Mouse (Mus musculus) lung, postnatal 0 days (tissue): ENCODE data around the gene Parvb.

Source experiments
- CTCF ChIP-seq: IDR thresholded peaks from 2 replicates; pipeline ENCODE4 v1.5.1; 2016; ENCODE audit warnings: antibody characterized with exemption, mild to moderate bottlenecking
- EP300 ChIP-seq: IDR thresholded peaks from 2 replicates; pipeline ENCODE4 v1.6.1; 2016; ENCODE audit warnings: antibody characterized with exemption, mild to moderate bottlenecking, control low read depth

DNA sequence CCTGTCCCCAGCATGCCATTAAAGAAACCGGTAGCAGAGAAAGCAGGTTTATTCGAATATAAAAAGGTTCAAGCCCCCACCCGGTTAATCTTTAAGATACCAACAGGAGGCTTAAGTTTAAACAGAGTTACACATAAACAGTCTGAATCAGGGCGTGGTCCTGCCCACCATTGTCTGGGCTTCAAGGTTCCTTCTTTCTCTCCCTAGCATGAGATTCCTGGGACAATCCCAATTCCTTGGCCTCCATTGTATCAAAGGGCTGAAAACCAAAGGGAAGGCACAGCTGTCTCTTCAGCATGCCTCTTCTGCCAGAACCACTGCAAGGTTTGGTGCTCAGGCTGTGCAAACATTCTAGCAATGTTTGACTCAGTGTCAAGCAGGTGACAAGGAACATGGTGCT is 45.6 kb upstream of the Parvb start:
- TF ChIP-seq CTCF, result no peak
- no peak for TF ChIP-seq EP300
